Mouse (Mus musculus) left cerebral cortex, adult 8-10 months (tissue): ENCODE results near the gene Zfp553. TPM values are rescaled to one million over a fixed set of nuclear protein-coding genes. Genes with fewer than 3 reads are reported as not detected.

ENCODE experiments used
- DNase-seq, 2 experiments: peaks; one replicate each; pipeline ENCODE4 v3.0.0; 2022; ENCODE audit warnings: low spot score in 2 of 2
- total RNA-seq, 4 experiments: library from RNA; stranded (reverse); gene quantifications; 2 replicates each; pipeline ENCODE4 v1.2.4; 2022

Zfp553 gene
- 10 to 100 TPM; 18.2 to 21.2 (median 21.0) TPM for total RNA-seq

DNA sequence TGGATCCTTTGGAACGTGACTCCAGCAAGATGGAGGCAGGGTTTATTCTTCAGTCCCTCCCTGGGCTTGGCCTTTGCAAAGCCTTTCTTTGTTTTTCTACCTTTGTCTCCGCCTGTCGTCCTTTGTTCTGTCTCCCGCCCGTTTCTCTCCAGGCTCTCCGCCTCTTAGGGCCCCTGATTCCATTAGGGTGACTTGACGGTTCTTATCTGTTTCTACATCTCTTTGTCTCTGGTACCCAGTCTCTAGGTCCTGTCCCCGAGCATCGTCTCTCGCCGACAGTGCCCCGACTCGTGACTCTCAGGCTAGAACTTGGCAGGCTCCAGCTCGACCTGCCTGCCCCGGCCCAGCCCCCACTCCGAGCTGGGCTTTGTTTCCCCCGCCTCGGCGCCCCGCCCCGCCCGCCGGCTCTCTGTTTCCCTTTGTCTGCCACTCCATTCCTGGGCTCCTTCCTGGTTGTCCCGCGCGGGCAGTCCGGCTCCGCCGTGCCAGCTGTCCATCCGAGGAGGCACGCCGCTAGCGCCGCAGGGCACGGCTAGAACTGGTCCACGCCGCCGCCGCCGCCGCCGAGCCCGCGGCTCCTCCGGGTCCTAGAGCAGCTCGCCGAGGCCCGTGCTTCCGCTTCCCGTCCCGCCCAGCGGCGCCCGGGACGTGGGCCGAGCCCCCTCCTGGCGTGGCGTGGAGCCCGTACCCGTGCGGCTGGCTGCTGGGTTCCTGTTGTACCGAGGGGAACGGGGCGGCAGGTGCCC is at the start of gene Zfp553, which contains the start of gene Sept1:
Zfp553 (plus strand) TSS at position 440 of the 746 bp plus-strand sequence.
Sept1 (minus strand) TSS at position 509 of the 746 bp plus-strand sequence.
- peak; percentile 62 to 74 for DNase-seq

DNA sequence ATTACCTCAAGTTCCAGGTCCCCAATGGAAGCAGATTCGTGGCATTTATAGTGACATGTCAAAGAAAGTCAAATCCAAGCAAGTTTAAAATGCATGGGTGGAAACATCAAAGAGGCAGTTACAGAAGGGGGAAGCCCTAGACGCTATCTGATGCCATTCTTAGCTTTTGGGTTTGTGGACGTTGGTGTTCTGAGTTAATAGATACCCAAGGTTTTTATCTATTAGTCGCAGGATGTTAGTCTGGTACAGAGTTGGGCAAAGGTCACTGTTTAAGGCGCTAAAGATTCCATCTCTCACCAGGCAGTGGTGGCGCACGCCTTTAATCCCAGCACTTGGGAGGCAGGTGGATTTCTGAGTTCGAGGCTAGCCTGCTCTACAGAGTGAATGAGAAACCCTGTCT is 49.5 kb upstream of the Zfp553 start:
- DNase-seq = no peak

DNA sequence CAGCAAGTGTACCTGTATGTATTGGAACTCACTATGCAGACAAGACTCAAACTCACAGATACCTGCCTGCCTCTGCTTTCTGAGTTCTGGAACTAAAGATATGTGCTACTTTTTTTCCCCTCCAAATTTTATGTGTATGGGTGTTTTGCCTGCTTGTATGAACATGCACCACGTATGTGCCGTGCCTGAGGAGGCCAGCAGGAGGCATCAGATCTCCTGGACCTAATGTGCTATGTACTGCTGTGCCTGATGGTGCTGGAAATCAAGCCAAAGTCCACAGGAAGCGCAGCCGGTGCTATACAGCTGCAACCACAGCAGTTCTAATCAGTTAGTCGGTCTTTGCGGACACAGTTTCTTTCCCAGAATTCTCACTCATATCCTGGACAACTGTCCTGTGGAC is 49.0 kb upstream of the Zfp553 start:
- no peak for DNase-seq

DNA sequence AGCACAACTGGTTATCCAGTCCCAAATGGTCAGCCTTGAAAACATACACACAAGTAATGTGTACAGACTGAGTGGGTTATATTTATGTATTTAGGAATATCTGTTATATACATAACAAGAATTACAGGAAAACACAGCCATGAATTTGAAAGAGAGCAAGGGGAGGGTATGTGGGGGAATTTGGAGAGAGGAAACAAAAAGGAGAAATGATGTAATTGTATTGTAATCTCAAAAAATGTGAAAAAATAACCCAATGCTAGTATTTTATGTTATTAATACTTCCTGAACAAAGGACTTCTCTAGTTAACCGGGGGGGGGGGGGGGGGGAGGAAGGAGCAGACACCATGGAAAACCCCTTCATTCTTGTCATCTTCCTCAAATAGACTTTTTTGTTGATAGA is 48.1 kb upstream of the Zfp553 start:
- no peak for DNase-seq

DNA sequence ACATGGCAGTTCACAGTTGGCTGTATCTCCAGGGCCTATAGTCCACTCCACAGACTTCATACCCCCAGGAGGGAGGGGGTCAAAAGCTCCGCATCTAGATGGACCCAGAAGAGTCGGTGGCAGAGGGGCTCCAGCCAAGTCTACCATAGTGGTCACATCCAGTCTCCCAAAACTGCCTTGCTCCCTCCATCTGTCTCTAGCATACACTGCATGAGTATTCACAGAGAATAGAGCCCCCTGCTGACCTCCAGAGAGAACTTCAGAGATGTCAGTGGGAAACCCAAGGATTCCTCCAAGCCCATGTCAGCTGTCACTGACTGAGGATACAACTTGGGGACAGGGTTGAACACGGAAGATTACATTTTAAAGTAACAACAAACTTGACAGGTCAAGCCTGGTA is 47.3 kb upstream of the Zfp553 start:
- DNase-seq = no peak

DNA sequence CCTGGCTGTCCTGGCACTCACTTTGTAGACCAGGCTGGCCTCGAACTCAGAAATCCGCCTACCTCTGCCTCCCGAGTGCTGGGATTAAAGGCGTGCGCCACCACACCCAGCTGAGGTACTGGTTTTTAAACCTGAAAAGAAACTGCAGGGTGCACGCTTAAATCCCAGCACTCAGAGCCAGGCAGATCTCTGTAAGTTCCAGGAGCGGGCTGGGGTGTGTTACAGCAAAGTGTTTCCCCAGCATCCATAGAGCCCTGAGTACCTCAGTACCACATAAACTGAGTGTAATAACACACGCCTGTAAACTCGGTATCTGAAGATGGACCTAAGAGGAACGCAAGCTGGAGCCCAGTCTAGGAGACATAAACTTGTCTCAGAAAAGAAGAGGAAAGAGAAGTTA is 45.5 kb upstream of the Zfp553 start:
- no peak for DNase-seq

DNA sequence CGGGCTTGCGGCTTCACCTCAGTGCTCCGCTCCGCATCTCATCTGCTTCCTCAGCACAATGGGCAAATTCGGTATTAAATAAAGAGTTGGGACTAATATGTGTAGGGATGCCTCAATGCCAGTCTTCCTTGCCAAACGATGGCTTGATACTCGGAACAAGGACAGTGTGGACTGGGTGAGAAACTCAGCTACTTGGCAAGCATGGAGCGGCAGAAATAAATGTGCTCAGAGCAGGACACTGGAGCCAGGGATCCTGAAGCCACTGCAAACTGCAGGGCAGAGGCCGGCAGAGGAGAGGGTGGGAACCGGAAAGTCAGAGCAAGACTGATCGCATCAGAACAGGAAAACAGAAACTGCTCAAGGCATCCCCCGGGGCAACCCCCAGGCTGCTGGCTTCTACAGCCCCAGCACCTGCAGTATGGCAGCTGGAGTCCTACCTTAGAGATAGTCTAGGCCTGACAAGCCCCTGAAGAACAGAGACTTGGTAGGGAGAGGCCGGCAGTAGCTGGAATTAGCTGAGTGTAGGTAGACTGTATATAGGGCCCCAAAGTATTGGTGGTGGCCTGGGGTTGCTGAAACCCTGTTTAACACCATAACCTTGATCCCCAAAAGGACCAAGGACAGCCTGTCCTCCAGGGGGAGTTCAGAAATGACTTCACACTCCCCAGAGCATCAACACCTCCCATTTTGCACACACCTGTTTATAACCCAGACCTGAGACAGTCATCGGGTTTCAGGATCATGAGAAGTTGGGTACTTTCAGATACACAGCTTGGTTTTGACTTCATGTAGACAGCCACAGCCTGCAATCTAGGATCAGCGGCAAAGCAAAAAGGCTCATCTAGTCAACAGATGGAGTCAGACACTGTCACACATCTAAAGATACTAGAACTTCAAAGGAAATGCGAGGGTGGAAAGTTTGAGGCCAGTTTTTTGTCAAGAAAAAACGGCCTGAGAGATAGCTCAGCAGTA is 44.3 kb upstream of the Zfp553 start:
- no peak for DNase-seq

DNA sequence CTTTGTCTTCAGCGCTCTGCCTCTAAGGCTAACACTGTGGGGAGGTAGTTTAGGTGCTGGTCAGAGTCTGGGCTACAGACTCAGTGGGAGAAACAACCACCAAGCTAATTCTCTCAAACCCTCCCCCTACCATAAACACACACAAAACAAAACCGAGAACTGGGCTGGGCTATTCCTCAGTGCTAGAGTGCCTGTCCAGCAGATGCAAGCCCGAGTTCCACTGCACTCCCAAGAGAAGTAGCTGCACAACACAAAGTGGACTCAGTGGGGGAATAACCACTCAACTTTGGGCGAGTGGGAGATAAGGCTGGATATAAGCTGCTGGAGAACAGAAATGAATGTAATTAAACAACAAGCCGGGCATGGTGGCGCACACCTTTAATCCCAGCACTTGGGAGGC is 42.2 kb upstream of the Zfp553 start:
- no peak for DNase-seq

DNA sequence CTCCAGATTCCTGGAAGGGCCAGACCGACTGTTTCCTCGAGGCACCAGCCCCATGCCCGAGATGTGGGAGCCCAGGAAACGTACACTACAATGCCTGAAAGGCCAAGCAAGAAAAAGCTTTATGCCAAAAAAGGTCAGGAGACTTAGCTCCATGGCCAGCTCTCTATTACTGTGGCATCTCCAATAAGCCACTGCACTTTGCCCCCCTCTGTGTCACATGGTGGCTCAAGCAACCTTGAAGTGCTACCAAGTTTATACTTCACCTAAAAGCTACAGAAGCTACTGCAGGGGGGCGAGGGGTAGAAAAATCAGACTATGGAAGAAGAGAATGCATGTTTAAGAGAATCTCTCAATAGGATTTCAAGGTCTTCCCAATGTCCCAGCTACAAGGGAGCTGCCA is 39.9 kb upstream of the Zfp553 start:
- no peak for DNase-seq

DNA sequence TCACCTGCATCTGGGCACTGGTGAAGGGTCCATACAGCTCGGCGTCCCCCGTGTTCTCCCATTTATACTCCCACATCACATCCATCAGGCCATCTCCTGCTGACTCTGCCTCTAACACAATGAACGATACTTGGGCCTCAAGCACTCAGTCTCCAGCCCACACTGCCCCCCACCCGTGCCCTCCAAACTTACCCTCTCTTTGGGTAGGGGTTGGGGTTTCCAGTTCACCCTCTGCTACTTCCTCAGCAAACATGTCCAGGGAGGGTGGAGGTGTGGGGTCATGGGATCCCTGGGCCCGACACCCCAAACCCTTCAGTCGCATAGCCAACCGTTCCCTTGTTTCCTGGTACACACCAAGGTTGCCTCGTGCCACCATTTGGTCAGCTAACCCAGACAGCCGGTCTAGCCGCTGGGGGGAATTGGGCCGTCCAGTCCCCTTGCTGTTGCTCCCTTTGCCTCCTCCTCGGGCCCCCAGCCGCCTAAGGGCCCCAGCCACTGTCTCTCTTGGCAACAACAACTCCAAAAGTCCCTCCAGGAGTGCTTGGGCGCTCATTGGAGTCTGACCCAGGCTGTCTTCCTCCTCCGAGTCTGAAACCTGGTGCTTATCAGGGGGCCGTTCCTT is 38.7 kb upstream of the Zfp553 start:
- DNase-seq = no peak

DNA sequence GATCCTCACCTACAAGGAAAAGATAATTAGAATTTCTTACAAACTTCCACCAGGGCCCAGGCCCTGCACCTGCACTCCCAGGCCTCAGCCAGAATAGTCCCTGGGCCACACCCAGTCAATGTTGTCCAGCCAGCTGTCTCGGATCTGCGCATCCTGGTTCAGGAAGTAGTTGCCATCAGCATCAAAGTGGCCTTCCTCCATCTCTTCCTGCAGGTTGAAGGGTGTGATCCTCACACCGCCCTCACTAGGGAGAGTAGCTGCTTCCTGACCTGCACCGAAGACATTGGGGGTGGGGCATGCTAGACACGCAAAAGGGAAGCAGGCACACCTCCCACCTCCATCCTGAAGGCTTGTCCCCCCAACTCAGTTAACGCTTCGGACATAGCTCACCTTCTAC is 38.2 kb upstream of the Zfp553 start:
- DNase-seq = no peak

DNA sequence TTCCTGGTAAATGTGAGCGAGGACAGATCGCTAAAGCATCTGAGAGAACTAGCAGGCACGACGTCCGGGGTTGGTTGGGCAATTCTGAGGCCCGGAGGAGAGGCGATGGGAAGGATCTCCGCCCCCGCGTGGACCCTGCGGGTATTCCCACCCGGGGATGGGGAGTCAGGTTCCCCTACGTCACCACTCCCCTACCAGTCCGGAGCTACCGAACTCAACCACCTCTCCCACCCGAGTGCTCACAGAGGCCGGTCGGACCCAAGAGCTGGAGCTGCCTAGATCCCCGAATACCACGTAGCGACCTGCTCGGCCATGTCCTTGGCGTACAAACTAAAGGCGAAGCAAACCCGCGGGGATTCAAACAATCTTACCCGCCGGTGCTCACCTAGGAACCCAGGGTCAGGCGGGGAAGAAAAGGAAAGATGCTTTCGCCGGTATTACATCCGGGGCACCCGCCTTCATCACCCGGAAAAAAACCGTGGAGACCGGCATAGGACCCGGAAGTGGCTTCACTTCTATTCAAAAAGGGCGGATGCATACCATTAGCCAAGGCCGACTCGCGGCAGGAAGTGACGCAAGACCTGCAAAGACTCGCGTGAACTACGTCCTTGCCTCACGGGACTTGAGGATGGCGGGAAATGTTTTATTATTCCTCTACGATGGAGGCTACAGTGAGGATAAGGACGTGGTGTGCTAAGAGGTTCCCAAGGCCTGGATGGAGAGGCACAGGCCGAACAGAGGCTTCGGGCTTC is 37.1 kb upstream of the Zfp553 start, which contains the start of gene Cd2bp2:
Cd2bp2 (minus strand) TSS at position 507 of the 752 bp plus-strand sequence.
- DNase-seq = peak; percentile 90 to 97

DNA sequence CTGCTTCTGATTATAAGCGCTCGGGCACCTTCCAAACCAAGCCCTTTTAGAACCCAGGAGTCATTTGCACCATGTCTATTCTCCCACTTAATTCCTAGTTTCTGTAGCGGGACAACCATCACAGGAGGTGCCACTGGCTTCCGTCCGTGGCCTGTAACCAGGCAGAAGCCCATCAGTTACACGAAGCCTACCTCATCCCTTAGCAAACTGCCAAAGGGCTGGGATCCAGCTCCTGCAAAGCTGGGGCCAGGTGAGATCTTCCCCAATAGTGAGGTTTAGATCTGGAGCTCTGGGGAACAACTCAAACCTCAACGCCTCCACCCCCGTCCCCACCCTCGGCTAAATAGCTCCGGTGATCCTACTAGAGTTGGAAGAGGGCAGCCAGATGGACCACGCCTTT is 36.4 kb upstream of the Zfp553 start:
- no peak for DNase-seq

DNA sequence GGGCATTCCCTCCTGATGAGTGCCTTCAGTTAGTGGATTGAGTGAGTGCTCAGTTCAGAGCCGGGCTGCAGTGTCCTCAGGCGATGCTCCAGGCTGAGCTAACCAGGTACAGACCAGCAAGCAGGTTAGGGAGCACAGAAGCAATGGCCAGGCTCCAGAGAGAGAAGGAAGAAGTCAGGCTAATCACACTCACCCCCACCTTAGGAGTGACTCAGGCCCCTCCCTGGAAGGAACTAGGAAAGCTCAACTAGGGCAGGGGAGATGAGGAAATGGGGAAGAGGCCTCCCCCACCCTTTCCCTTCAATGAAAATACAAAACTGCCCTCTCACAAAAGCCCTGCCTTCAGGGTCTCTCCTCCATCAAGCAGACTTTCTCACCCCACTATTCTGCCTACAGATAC is 26.3 kb upstream of the Zfp553 start:
- DNase-seq = no peak

DNA sequence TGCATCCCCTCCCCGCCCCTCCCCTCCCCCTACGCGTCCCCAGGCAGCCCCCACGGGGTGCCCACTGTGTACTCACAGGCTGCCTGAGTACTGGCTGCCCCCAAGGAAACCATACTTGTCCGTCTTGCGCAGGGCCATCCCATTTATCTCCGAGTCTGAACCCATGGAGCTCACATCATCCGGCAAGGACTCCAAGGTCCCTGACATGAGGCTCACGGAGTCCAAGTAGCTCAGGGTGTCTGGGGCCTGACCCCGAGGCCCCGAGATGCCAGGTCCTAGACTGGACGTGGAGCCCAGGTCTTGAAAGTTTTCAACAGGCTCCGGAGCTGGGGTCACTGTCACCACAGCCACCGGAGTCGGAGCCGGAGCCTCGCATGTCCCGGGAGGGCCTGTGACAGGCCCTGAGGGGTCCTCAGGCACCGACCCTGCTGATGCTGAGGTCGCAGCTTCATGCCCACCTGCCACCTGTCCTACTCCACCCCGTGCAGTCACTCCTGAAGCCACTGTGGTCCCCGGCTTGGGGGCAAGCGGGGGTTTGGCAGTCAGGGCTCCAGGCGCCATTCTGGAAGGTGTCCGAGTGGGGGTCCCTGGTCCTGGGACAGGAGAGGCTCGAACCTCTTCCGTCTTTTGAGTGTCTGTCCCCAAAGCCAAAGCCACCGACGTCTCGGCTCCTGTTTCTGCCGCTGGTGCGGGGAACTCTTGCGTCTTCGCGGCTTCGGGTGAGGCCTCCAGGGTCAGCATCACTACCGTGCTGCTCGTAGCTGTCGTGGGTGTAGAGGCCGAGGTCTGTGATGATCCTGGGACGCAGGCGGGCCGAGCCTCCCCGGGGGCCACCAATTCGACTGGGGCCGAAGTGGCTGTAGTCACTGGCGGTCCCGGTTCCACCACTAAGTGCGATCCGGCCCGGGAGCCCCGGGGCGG is 25.2 kb upstream of the Zfp553 start:
- no peak for DNase-seq

DNA sequence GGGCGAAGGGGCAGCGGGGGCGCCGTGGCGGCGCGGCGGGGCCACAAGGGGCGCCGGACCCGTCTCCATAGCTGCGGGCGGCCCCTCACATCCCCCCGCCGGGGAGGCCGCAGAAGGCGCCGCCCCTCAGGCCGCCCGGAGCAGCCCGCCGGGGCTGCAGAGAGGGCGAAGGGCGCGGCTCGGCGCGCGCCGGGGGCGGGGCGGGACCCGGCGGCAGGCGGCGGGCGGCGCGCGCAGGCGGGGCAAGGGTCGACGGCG is 24.6 kb upstream of the Zfp553 start, which contains the start of gene Tbc1d10b:
Tbc1d10b (minus strand) TSS at position 174 of the 258 bp plus-strand sequence.
- no peak for DNase-seq

DNA sequence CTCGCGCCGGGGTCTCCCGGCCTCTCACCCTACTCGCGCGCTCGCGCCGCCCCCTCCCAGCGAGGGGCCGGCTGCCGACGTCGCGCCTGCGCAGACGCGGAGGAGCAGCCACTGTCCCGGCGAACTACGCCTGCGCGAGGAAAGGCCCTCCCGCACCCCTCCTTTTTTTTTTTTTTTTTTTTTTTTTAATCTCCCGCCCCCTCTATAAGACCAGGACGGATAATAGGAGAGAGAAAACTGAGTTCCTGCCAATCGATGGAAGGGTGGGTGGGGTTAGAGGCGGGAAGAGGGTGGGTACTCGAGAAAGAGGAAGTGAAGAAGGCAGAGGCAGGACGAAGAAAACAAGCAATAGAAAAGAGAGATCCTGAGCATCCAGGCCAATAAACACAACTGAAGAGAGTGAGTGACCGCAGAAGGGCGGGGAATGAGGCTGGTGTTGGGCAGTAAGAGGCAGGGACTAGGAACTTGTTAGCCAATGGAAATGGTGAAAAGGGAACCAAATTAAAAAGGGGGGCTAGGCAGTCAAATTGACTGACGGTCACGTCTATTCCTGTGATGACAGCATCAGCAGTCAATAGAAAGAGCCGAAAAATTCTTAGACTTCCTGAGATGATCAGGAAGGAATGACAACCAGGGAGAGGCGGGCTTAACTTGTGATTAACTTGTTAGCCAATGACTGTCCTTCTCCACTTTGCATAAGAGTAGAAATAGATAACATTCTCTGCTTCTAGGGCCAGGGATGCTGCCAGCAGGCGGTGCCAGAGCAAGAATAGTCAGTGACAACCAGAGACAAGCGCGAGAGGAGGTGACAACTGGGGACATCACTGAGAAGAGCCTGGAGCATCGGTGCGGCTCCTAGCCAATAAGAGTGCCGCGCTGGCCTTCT is 24.1 kb upstream of the Zfp553 start, which contains the start of gene Mylpf:
Mylpf (plus strand) TSS at position 338 of the 886 bp plus-strand sequence.
- peak; percentile 87 to 99 for DNase-seq

DNA sequence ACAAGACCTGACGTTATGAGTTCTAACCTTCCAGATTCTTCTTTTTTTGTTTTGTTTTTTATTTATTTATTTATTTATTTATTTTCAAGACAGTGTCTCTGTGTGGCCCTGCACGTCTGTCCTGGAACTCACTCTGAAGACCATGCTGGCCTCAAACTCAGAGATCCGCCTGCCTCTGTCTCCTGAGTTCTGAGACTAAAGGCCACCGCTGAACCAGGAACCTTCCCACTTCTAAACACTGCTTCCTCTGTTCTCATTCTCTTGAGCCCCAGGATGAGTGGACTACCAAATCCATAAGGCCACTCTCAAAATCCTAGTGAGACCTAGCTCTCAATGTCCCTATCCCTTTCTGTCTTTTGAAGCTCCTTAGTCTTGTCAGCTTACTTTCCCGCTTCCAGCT is 23.0 kb upstream of the Zfp553 start:
- no peak for DNase-seq

DNA sequence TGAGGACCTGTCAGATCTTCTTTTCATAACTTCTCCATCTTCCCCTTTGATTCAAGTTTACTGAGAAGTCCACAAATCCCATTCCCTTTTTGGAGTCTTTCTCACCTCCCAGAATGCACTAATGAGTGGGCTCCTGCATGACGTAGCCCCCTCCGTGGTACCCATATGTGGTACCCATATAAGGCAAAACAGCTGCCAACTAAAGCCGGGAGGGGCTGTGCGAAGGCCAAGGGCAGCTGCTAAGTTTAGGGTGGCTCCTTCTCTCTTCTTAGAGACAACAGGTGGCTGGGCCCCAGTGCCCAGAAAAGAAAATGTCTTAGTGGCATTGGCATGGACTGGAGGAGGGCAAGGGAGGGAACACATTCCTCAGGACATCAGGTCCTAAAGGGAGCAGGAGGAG is 22.6 kb upstream of the Zfp553 start:
- DNase-seq = no peak
